Mouse (Mus musculus) CH12.LX (cell line): ENCODE measurements around the gene Sctr. TPM values are rescaled to one million over a fixed set of nuclear protein-coding genes. Genes with fewer than 3 reads are reported as not detected.

Experiments
- DNase-seq: peaks from one replicate; pipeline ENCODE4 v3.0.0-alpha.2; 2013; ENCODE audit errors: extremely low read depth
- H3K27ac ChIP-seq: 2 replicates; pipeline ENCODE4 v1.5.1; 2012; ENCODE audit warnings: low read depth, mild to moderate bottlenecking, control low read depth, moderate library complexity; ENCODE audit not compliant: insufficient read depth
- H3K27me3 ChIP-seq: replicated peaks from 2 replicates; pipeline ENCODE3; 2012; ENCODE audit warnings: inconsistent platforms
- H3K36me3 ChIP-seq, 2 experiments: replicated peaks in 1 of 2; 2 replicates each; pipeline versions ENCODE3 to v1.6.1; 2012; ENCODE audit warnings: inconsistent platforms in 1 of 2, low read length in 1 of 2, mild to moderate bottlenecking in 1 of 2, mixed read lengths in 1 of 2, moderate library complexity in 1 of 2; ENCODE audit not compliant: control insufficient read depth in 1 of 2, insufficient read depth in 1 of 2
- H3K4me1 ChIP-seq, 2 experiments: 2 replicates each; pipeline ENCODE4 v1.6.1; 2012; ENCODE audit warnings: inconsistent platforms in 1 of 2, moderate library complexity in 1 of 2; ENCODE audit not compliant: insufficient read depth in 2 of 2, control insufficient read depth in 1 of 2
- H3K4me2 ChIP-seq: 2 replicates; pipeline ENCODE4 v1.6.1; 2012; ENCODE audit warnings: low read depth, mild to moderate bottlenecking, control low read depth; ENCODE audit not compliant: poor library complexity, insufficient read depth, severe bottlenecking
- H3K4me3 ChIP-seq, 3 experiments: fragments of 150-350 bp in 1 of 3; sonication (generic) in 1 of 3; replicated peaks in 1 of 3; 2 replicates each; pipeline versions ENCODE3 to v1.5.1; 2011 to 2012; ENCODE audit warnings: low read depth in 2 of 3, low read length in 2 of 3, mild to moderate bottlenecking in 2 of 3, moderate library complexity in 2 of 3, control low read depth in 1 of 3, improper control_type of control experiment in 1 of 3, inconsistent platforms in 1 of 3, mixed read lengths in 1 of 3; ENCODE audit not compliant: poor library complexity in 1 of 3
- H3K79me2 ChIP-seq: replicated peaks from 2 replicates; pipeline ENCODE4 v1.6.1; 2012; ENCODE audit warnings: mild to moderate bottlenecking, moderate library complexity; ENCODE audit not compliant: control insufficient read depth, poor library complexity, insufficient read depth, severe bottlenecking; ENCODE audit errors: extremely low read depth
- H3K9ac ChIP-seq: 2 replicates; pipeline ENCODE4 v1.6.1; 2012; ENCODE audit warnings: low read depth, mild to moderate bottlenecking, control low read depth, moderate library complexity; ENCODE audit not compliant: insufficient read depth
- H3K9me3 ChIP-seq: replicated peaks from 2 replicates; pipeline ENCODE3; 2012; ENCODE audit warnings: low read length, inconsistent platforms, mixed read lengths
- CHD1 ChIP-seq: IDR thresholded peaks from 2 replicates; pipeline ENCODE4 v1.6.1; 2012; ENCODE audit warnings: low read depth, low read length, improper control_type of control experiment, inconsistent platforms
- CHD2 ChIP-seq: IDR thresholded peaks from 2 replicates; pipeline ENCODE4 v1.6.1; 2011; ENCODE audit warnings: low read length, improper control_type of control experiment
- CTCF ChIP-seq, 2 experiments: IDR thresholded peaks in 1 of 2; conservative IDR thresholded peaks in 1 of 2; 2 replicates each; pipeline ENCODE4 v1.5.1; 2011 to 2012; ENCODE audit warnings: low read depth in 2 of 2, low read length in 2 of 2, improper control_type of control experiment in 1 of 2, inconsistent platforms in 1 of 2, mild to moderate bottlenecking in 1 of 2, moderate library complexity in 1 of 2
- ETS1 ChIP-seq: conservative IDR thresholded peaks from 2 replicates; pipeline ENCODE4 v1.6.1; 2012; ENCODE audit warnings: low read depth, mild to moderate bottlenecking, inconsistent platforms, low read length, improper control_type of control experiment, moderate library complexity
- GABPA ChIP-seq: IDR thresholded peaks from 2 replicates; pipeline ENCODE4 v1.6.1; 2012; ENCODE audit warnings: low read depth, low read length, improper control_type of control experiment, inconsistent platforms; ENCODE audit not compliant: insufficient replicate concordance
- IRF4 ChIP-seq: IDR thresholded peaks from 2 replicates; pipeline ENCODE4 v1.6.1; 2014; ENCODE audit warnings: low read depth, mild to moderate bottlenecking, inconsistent platforms, low read length, improper control_type of control experiment
- JUN ChIP-seq: IDR thresholded peaks from 2 replicates; pipeline ENCODE4 v1.6.1; 2011; ENCODE audit warnings: low read depth, mild to moderate bottlenecking, low read length, improper control_type of control experiment, moderate library complexity; ENCODE audit not compliant: insufficient read depth
- KAT2A ChIP-seq: IDR thresholded peaks from 2 replicates; pipeline ENCODE4 v1.6.1; 2012; ENCODE audit warnings: low read length, improper control_type of control experiment, inconsistent platforms; ENCODE audit not compliant: insufficient replicate concordance
- MAFK ChIP-seq: IDR thresholded peaks from 2 replicates; pipeline ENCODE4 v1.6.1; 2011; ENCODE audit warnings: low read length, improper control_type of control experiment; ENCODE audit not compliant: insufficient replicate concordance
- MAX ChIP-seq: IDR thresholded peaks from 2 replicates; pipeline ENCODE4 v1.6.1; 2011; ENCODE audit warnings: low read length, improper control_type of control experiment
- MAZ ChIP-seq: IDR thresholded peaks from 2 replicates; pipeline ENCODE4 v1.6.1; 2012; ENCODE audit warnings: low read depth, mild to moderate bottlenecking, inconsistent platforms, low read length, improper control_type of control experiment, moderate library complexity
- MXI1 ChIP-seq: IDR thresholded peaks from 2 replicates; pipeline ENCODE4 v1.6.1; 2011; ENCODE audit warnings: mild to moderate bottlenecking, low read depth, low read length, improper control_type of control experiment
- NELFE ChIP-seq: IDR thresholded peaks from 2 replicates; pipeline ENCODE4 v1.6.1; 2011; ENCODE audit warnings: low read depth, low read length, improper control_type of control experiment
- NRF1 ChIP-seq: IDR thresholded peaks from 2 replicates; pipeline ENCODE4 v1.6.1; 2014; ENCODE audit warnings: low read depth, mild to moderate bottlenecking, inconsistent platforms, low read length, improper control_type of control experiment, moderate library complexity
- PAX5 ChIP-seq: IDR thresholded peaks from 2 replicates; pipeline ENCODE4 v1.6.1; 2012; ENCODE audit warnings: low read length, inconsistent platforms, mixed read lengths
- POLR2AphosphoS2 ChIP-seq: IDR thresholded peaks from 2 replicates; pipeline ENCODE4 v1.6.1; 2011; ENCODE audit warnings: low read depth, low read length, improper control_type of control experiment
- RAD21 ChIP-seq: IDR thresholded peaks from 2 replicates; pipeline ENCODE4 v1.6.1; 2011; ENCODE audit warnings: low read depth, mild to moderate bottlenecking, low read length, improper control_type of control experiment, moderate library complexity
- SIN3A ChIP-seq: IDR thresholded peaks from 2 replicates; pipeline ENCODE4 v1.6.1; 2012; ENCODE audit warnings: low read length, improper control_type of control experiment, inconsistent platforms
- TBP ChIP-seq: conservative IDR thresholded peaks from 2 replicates; pipeline ENCODE4 v1.6.1; 2011; ENCODE audit warnings: low read depth, low read length, improper control_type of control experiment
- TCF12 ChIP-seq: IDR thresholded peaks from 2 replicates; pipeline ENCODE4 v1.6.1; 2014; ENCODE audit warnings: low read depth, mild to moderate bottlenecking, inconsistent platforms, low read length, improper control_type of control experiment
- UBTF ChIP-seq: IDR thresholded peaks from 2 replicates; pipeline ENCODE4 v1.6.1; 2012; ENCODE audit warnings: low read depth, mild to moderate bottlenecking, inconsistent platforms, low read length, improper control_type of control experiment, moderate library complexity
- USF1 ChIP-seq: IDR thresholded peaks from 2 replicates; pipeline ENCODE4 v1.6.1; 2014; ENCODE audit warnings: low read depth, mild to moderate bottlenecking, inconsistent platforms, low read length, improper control_type of control experiment
- USF2 ChIP-seq: conservative IDR thresholded peaks from 2 replicates; pipeline ENCODE4 v1.6.1; 2011; ENCODE audit warnings: low read depth, low read length, improper control_type of control experiment
- ZKSCAN1 ChIP-seq: IDR thresholded peaks from 2 replicates; pipeline ENCODE4 v1.6.1; 2012; ENCODE audit warnings: low read depth, inconsistent platforms, low read length, improper control_type of control experiment, borderline replicate concordance
- ZNF384 ChIP-seq: IDR thresholded peaks from 2 replicates; pipeline ENCODE4 v1.6.1; 2012; ENCODE audit warnings: low read depth, low read length, improper control_type of control experiment, inconsistent platforms
- dilution Hi-C: fragments of 300-500 bp; cut with MboI; formaldehyde crosslinking; loops from 2 replicates; pipeline ENCODE4 v1.14.3; 2020; ENCODE audit warnings: low sequenced_read_pairs; ENCODE audit not compliant: extremely low pct_unique_long_range_greater_than_20kb, extremely low pct_ligation_motif_present
- in situ Hi-C: fragments of 300-500 bp; cut with MboI; formaldehyde crosslinking; loops from 3 replicates; pipeline ENCODE4 v1.14.3; 2019; ENCODE audit warnings: low sequenced_read_pairs, low pct_ligation_motif_present, low pct_unique_long_range_greater_than_20kb, mixed read lengths
- polyA plus RNA-seq: library from polyadenylated mRNA; unstranded; fragments of >175 nt; gene quantifications from 2 replicates; pipeline ENCODE4 v1.2.1, GENCODE M21; 2012; ENCODE audit warnings: low read depth; ENCODE audit not compliant: insufficient read length
- total RNA-seq, 2 experiments: library from RNA; depleted of rRNA; stranded (reverse); fragments of 300-350 nt in 1 of 2; fragments of >200 nt in 1 of 2; gene quantifications; 2 replicates each; pipeline ENCODE4 v1.2.3; 2012 to 2014

The Sctr gene
- total and polyA plus RNA-seq, 3 experiments: not detected

DNA sequence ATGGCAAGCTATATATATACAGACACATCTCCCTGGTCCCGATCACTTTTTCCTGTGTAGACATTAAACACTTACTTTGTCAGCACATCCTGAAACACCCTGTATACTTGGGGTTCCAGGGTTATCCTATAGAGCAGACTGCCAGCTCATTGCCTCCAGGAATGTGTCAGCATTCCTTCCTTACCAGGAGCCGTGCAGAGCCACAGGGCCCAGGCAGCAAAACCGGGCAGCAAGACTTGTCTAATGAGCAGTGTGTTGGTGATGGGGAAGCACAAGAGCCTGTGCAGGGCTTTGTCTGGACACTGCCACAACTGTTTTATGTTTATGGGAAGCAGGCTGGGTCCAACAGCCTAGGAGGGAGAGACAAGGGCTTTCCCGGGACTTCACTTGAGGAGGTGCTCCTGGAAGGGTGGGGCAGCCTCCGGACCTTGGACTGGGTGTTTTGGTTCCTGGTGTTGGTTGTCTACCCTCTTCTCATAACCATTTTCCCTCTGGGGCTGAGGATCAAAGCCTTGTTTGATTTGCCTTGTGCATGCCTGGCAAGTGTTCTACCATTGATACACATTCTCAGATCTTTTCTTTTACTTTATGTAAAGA is 77.3 kb downstream of the Sctr start:
- no peak for DNase-seq
- Histone ChIP-seq H3K27ac (no peak overlapping the region), H3K36me3 (no peaks in the 10 kb centered on the region), H3K79me2 (no peaks in the 10 kb centered on the region), H3K27me3 (peaks cover 1% of the 10 kb centered on the region), H3K4me3 (no peak overlapping the region), H3K4me1 (peaks cover 10 to 23% of the 10 kb centered on the region in 2 experiments), H3K9me3 (no peaks in the 10 kb centered on the region), H3K9ac (no peak overlapping the region), H3K4me2 (no peak overlapping the region)
- TF ChIP-seq USF2: no peak
- no peak for TF ChIP-seq CHD2
- no peak for TF ChIP-seq JUN
- no peak for TF ChIP-seq USF1
- no peak for TF ChIP-seq NELFE
- no peak for TF ChIP-seq GABPA
- TF ChIP-seq CTCF (conservative IDR thresholded peaks at IDR 0.05 in 1 of 2, IDR thresholded peaks at IDR 0.05 in 1 of 2; ENCODE audit: low read depth in 2 of 2, low read length in 2 of 2): no peak
- TF ChIP-seq POLR2AphosphoS2: no peak
- no peak for TF ChIP-seq MAFK
- TF ChIP-seq UBTF: no peak
- no peak for TF ChIP-seq ZNF384
- in situ Hi-C loops (no loop called here), dilution Hi-C loops (no loop called here)

DNA sequence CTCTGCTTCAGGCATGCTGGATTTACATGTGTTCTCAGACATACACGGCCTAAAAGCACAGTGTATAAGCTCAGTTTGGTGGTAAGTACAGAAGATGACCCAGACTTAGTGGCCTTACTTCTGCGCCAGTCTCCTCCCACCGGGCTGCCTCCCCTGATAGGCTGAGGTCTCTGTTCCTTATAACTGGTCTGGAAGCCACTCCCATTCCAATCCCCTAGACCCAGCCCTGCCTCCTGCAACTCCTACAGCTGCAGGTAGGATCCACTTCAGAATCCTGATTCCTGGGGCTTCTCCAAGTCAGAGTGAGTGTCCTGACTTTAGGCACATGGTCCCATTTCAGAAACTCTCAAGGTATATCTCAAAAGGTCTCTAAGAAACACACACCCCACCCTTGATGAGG is 79.0 kb downstream of the Sctr start:
- no peak for DNase-seq
- TF ChIP-seq RAD21: no peak
- TF ChIP-seq MXI1: no peak
- no peak for TF ChIP-seq MAFK
- no peak for TF ChIP-seq MAX
- TF ChIP-seq ETS1: no peak
- TF ChIP-seq USF1: no peak
- no peak for TF ChIP-seq SIN3A
- no peak for TF ChIP-seq PAX5
- no peak for TF ChIP-seq ZKSCAN1
- TF ChIP-seq POLR2AphosphoS2: no peak
- TF ChIP-seq NRF1: no peak
- no peak for TF ChIP-seq CHD1
- no peak for TF ChIP-seq KAT2A
- TF ChIP-seq MAZ: no peak
- TF ChIP-seq IRF4: no peak
- no peak for TF ChIP-seq TCF12
- TF ChIP-seq GABPA: no peak
- TF ChIP-seq JUN: no peak
- no peak for TF ChIP-seq TBP
- TF ChIP-seq, all 38 proteins: peak for 0
- peaks cover 1% of the 10 kb centered on the region for H3K27me3 ChIP-seq
- H3K9me3 ChIP-seq: no peaks in the 10 kb centered on the region
- H3K27ac ChIP-seq: no peak overlapping the region
- no peak overlapping the region for H3K4me2 ChIP-seq
- H3K36me3 ChIP-seq: no peaks in the 10 kb centered on the region
- in situ Hi-C loops (no loop called here), dilution Hi-C loops (no loop called here)
- no peak overlapping the region for H3K4me3 ChIP-seq
- no peaks in the 10 kb centered on the region for H3K79me2 ChIP-seq
- H3K9ac ChIP-seq: no peak overlapping the region
- peaks cover 7 to 17% of the 10 kb centered on the region in 2 experiments for H3K4me1 ChIP-seq
